Mouse (Mus musculus): ENCODE data around the gene Gm20425. TPM values are rescaled to one million over a fixed set of nuclear protein-coding genes. Genes with fewer than 3 reads are reported as not detected.

The Gm20425 gene
- polyA plus RNA-seq, 1 experiment from 2014 or later, result 1.1 TPM

DNA sequence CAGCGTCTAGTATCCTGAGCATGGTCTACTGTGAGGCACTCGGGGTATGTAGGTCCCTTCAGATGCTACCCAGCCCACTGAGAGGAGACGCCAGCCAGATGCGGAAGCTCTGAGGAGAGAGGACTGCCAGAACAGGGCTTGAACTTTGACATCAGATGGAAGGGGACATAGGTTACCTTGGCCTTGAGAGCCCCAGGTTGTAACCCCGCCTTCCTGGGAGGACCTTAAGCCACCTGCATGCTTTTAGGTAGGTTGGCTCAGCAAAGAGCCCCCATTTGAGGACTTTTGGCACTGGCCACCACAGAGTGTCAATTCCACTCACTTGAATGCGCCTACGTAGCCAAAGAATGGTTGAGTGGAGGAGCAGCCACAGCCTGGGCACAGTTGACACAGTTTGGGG is 5.4 kb downstream of the Gm20425 start:
- H3K4me1 ChIP-seq (replicated peaks), result no peaks in the 10 kb centered on the region
- no peak overlapping the region for H3K9ac ChIP-seq (replicated peaks)
- no peaks in the 10 kb centered on the region for H3K36me3 ChIP-seq
- no peak for ATAC-seq (ENCODE audit: insufficient number of reproducible peaks, insufficient read depth, low FRiP score, low TSS enrichment, low read depth)
- H3K4me3 ChIP-seq (replicated peaks), result no peak overlapping the region
- H3K9me3 ChIP-seq, result no peaks in the 10 kb centered on the region
- H3K27me3 ChIP-seq, result no peaks in the 10 kb centered on the region
- H3K4me2 ChIP-seq, result no peak overlapping the region
- 89% methylated on average over 7 of the region's 7 CpGs for WGBS
- no peak overlapping the region for H3K27ac ChIP-seq

GRCm38 (mm10) chr9:103214281-103214680 is 15.8 kb downstream of the Gm20425 start:
- H3K4me2 ChIP-seq, result no peak overlapping the region
- no peak for ATAC-seq (ENCODE audit: insufficient number of reproducible peaks, insufficient read depth, low FRiP score, low TSS enrichment, low read depth)
- no peak overlapping the region for H3K27ac ChIP-seq
- no peaks in the 10 kb centered on the region for H3K27me3 ChIP-seq
- H3K9me3 ChIP-seq, result no peaks in the 10 kb centered on the region
- H3K36me3 ChIP-seq, result no peaks in the 10 kb centered on the region
- H3K9ac ChIP-seq (replicated peaks), result no peak overlapping the region
- WGBS, result 79% methylated on average over 6 of the region's 6 CpGs
- no peak overlapping the region for H3K4me3 ChIP-seq (replicated peaks)
- H3K4me1 ChIP-seq (replicated peaks), result no peaks in the 10 kb centered on the region

DNA sequence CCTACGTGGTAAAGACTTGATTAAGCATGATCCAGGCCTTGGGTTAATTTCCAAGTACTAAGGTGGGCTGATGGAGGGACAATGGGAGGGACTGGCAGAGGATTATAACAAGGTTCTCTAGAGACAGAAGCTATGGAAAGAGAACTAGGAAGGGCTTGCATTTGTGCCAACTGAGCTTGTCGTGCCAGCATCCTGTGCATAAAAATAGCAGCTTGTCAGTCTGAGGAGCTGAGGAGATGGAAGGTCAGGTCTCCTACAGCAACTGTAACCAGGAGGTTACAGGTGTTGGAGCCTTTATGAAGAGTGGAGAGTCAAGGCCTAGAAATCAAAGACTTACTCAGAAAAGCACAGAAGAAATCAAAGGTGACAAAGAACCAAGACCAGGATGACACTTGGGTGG is 16.5 kb downstream of the Gm20425 start:
- H3K9ac ChIP-seq (replicated peaks), result no peak overlapping the region
- H3K36me3 ChIP-seq, result no peaks in the 10 kb centered on the region
- H3K9me3 ChIP-seq, result no peaks in the 10 kb centered on the region
- H3K27ac ChIP-seq, result no peak overlapping the region
- H3K4me3 ChIP-seq (replicated peaks), result no peak overlapping the region
- H3K4me2 ChIP-seq, result no peak overlapping the region
- no peaks in the 10 kb centered on the region for H3K27me3 ChIP-seq
- ATAC-seq (ENCODE audit: insufficient number of reproducible peaks, insufficient read depth, low FRiP score, low TSS enrichment, low read depth), result no peak
- H3K4me1 ChIP-seq (replicated peaks), result no peaks in the 10 kb centered on the region
- 69% methylated on average over 2 of the region's 2 CpGs for WGBS

DNA sequence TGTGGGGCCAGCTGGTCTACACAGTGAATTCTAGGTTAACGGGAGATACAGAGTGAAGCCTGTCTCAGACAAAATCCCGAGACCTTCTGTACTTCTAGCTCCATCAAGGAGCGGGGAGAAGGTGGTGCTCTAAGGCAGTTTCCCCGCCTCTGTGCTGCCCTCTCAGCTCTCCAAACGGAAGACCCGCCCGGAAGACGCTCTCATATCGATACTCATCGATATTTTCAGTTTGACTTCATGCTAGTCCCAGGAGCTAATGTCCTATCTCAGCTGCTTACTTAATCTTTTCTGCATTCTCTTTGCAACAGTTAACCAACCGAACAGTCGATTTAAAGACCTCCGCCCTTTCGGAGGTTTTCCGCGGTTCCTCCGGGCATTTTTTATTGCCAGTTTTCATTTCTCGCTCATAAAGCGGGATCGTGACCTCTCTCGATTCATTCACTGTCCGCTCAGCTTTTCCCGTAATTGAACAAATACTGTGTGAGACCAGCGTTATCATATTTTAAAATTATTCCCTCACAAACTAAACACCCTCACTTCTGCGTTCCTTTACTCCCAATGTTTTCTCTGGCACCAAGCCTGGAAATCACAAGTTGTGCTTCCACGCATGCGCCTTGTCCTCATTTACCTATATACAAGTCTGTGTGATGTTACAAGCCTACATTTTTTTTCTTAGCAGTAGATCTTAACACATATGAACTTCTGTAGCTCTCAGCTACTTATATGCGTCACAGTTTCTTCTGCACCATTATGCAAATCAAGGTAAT is 17.3 kb downstream of the Gm20425 start:
- 72% methylated on average over 28 of the region's 28 CpGs for WGBS
- H3K9ac ChIP-seq (replicated peaks), result no peak overlapping the region

GRCm38 (mm10) chr9:103208802-103209423 is 21.2 kb downstream of the Gm20425 start:
- Histone ChIP-seq H3K4me2 (no peak overlapping the region), H3K27me3 (no peaks in the 10 kb centered on the region), H3K9ac (replicated peaks) (no peak overlapping the region), H3K36me3 (no peaks in the 10 kb centered on the region), H3K4me3 (replicated peaks) (no peak overlapping the region), H3K9me3 (no peaks in the 10 kb centered on the region), H3K4me1 (replicated peaks) (no peaks in the 10 kb centered on the region), H3K27ac (no peak overlapping the region)
- WGBS, result 52% methylated on average over 6 of the region's 6 CpGs
- ATAC-seq (ENCODE audit: insufficient number of reproducible peaks, insufficient read depth, low FRiP score, low TSS enrichment, low read depth), result no peak

More for the DNA sequence above, 17.3 kb downstream of the Gm20425 start:
- Histone ChIP-seq H3K4me3 (replicated peaks) (peak overlapping the region; percentile 12), H3K4me1 (replicated peaks) (no peaks in the 10 kb centered on the region), H3K27me3 (no peaks in the 10 kb centered on the region), H3K9me3 (no peaks in the 10 kb centered on the region), H3K27ac (no peak overlapping the region), H3K36me3 (no peaks in the 10 kb centered on the region), H3K4me2 (peak overlapping the region; percentile 24)
- no peak for ATAC-seq (ENCODE audit: insufficient number of reproducible peaks, insufficient read depth, low FRiP score, low TSS enrichment, low read depth)

DNA sequence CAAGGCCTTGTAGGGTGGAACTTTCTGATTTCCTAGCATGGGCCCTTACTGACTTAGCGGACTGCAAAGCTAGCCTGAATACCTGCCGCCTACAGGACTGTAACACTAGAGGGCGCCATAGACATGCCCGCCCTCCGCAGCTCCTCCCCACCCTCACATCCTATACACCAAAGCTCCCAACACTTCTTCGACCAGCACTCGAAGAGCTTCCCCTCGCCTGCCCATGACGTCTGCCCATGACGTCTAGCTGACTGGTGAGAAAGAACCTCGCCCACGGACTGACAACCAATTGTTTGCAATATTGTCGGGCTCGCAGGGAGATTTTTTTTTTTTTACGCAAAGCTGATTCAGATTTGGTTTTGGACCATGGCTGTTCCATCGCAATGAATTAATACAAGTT is 22.3 kb downstream of the Gm20425 start:
- H3K4me3 ChIP-seq (replicated peaks), result no peak overlapping the region
- H3K27me3 ChIP-seq, result no peaks in the 10 kb centered on the region
- H3K9ac ChIP-seq (replicated peaks), result no peak overlapping the region
- no peaks in the 10 kb centered on the region for H3K4me1 ChIP-seq (replicated peaks)
- peak overlapping the region; percentile 50 for H3K4me2 ChIP-seq
- 9% methylated on average over 16 of the region's 16 CpGs for WGBS
- H3K36me3 ChIP-seq, result no peaks in the 10 kb centered on the region
- H3K27ac ChIP-seq, result no peak overlapping the region
- ATAC-seq (ENCODE audit: insufficient number of reproducible peaks, insufficient read depth, low FRiP score, low TSS enrichment, low read depth), result peak; percentile 85; the same call in 1 of the 2 replicates
- H3K9me3 ChIP-seq, result no peaks in the 10 kb centered on the region

- no peak for ATAC-seq (ENCODE audit: insufficient number of reproducible peaks, insufficient read depth, low FRiP score, low TSS enrichment, low read depth)
These were observed 24.3 kb downstream of the Gm20425 start for GRCm38 (mm10) chr9:103205786-103206185.

GRCm38 (mm10) chr9:103201561-103202260 is 28.4 kb downstream of the Gm20425 start, which contains the start of gene Srprb:
TSS of gene Srprb (minus strand) at chr9:103202137.
- Histone ChIP-seq H3K36me3 (peaks cover 29% of the 10 kb centered on the region), H3K27me3 (no peaks in the 10 kb centered on the region), H3K9ac (replicated peaks) (peak within 1 kb of the TSS; percentile 89), H3K4me1 (replicated peaks) (no peaks in the 10 kb centered on the region; the same call in 1 of the 2 replicates), H3K9me3 (no peaks in the 10 kb centered on the region), H3K27ac (peak within 1 kb of the TSS; percentile 89), H3K4me2 (peak within 1 kb of the TSS; percentile 70), H3K4me3 (replicated peaks) (peak within 1 kb of the TSS; percentile 80)
- under 1% methylated on average over 45 of the region's 45 CpGs for whole genome bisulfite sequencing
- peak; percentile 96 for ATAC-seq (ENCODE audit: insufficient number of reproducible peaks, insufficient read depth, low FRiP score, low TSS enrichment, low read depth)

More at GRCm38 (mm10) chr9:103205786-103206185, 24.3 kb downstream of the Gm20425 start:
- no peaks in the 10 kb centered on the region for H3K36me3 ChIP-seq
- H3K4me1 ChIP-seq (replicated peaks), result no peaks in the 10 kb centered on the region; the same call in 1 of the 2 replicates
- H3K9me3 ChIP-seq, result no peaks in the 10 kb centered on the region
- no peak overlapping the region for H3K4me3 ChIP-seq (replicated peaks)
- WGBS, result 90% methylated on average over 5 of the region's 5 CpGs
- H3K4me2 ChIP-seq, result no peak overlapping the region
- no peaks in the 10 kb centered on the region for H3K27me3 ChIP-seq
- no peak overlapping the region for H3K9ac ChIP-seq (replicated peaks)
- H3K27ac ChIP-seq, result no peak overlapping the region

- H3K27ac ChIP-seq, result no peak overlapping the region
- H3K4me2 ChIP-seq, result no peak overlapping the region
- no peak overlapping the region for H3K9ac ChIP-seq (replicated peaks)
- no peak overlapping the region for H3K4me3 ChIP-seq (replicated peaks)
- 89% methylated on average over 4 of the region's 4 CpGs for WGBS
- ATAC-seq (ENCODE audit: insufficient number of reproducible peaks, insufficient read depth, low FRiP score, low TSS enrichment, low read depth), result no peak
- no peaks in the 10 kb centered on the region for H3K4me1 ChIP-seq (replicated peaks)
- H3K9me3 ChIP-seq, result no peaks in the 10 kb centered on the region
- no peaks in the 10 kb centered on the region for H3K27me3 ChIP-seq
- peaks cover 59% of the 10 kb centered on the region for H3K36me3 ChIP-seq
These were observed 41.7 kb downstream of the Gm20425 start for GRCm38 (mm10) chr9:103188416-103188815.

DNA sequence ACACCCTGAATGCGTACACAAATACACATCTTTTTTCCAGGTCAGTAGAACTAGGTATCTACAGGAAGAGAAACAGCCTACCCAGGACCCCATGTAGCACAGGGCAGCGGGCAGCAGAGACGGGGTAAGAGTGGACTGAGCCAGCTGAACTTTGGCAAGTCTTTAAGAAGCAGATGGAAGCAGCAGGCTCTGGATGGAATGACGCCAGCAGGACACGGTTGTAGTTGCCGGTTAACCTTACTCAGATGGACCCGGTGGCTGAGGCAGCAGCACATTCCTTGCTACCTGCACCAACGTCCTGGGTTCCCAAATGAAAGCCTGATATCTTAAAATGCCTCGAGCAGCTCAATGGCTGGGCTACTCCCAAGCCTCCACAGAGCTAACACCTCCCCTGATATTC is 43.4 kb downstream of the Gm20425 start:
- no peak overlapping the region for H3K4me3 ChIP-seq (replicated peaks)
- H3K4me2 ChIP-seq, result no peak overlapping the region
- no peak overlapping the region for H3K9ac ChIP-seq (replicated peaks)
- ATAC-seq (ENCODE audit: insufficient number of reproducible peaks, insufficient read depth, low FRiP score, low TSS enrichment, low read depth), result no peak
- H3K27ac ChIP-seq, result no peak overlapping the region
- 73% methylated on average over 9 of the region's 9 CpGs for WGBS
- no peaks in the 10 kb centered on the region for H3K4me1 ChIP-seq (replicated peaks)
- H3K36me3 ChIP-seq, result peaks cover 42% of the 10 kb centered on the region
- H3K27me3 ChIP-seq, result no peaks in the 10 kb centered on the region
- H3K9me3 ChIP-seq, result no peaks in the 10 kb centered on the region

DNA sequence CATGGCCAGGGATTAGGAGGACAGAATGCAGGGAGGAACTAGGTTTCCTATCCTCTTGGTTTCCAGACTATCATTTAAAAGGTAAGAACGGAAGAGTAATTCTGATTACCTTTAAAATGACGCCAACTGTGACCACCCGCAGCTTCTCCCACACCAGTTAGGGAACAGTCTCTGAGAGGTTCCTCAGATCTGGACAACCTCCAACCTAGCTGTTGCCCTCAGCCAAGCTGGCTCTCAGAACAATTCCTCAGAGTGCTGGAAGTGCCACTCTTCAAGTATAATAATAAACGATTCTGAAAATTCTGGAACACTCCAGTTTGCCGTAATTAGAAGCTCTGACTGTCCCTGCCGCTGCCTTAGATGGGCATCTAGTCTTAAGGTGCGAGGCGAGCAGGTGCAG is 44.2 kb downstream of the Gm20425 start:
- H3K4me2 ChIP-seq, result no peak overlapping the region
- H3K9ac ChIP-seq (replicated peaks), result no peak overlapping the region
- no peaks in the 10 kb centered on the region for H3K9me3 ChIP-seq
- H3K27ac ChIP-seq, result no peak overlapping the region
- ATAC-seq (ENCODE audit: insufficient number of reproducible peaks, insufficient read depth, low FRiP score, low TSS enrichment, low read depth), result no peak
- peaks cover 34% of the 10 kb centered on the region for H3K36me3 ChIP-seq
- H3K4me3 ChIP-seq (replicated peaks), result no peak overlapping the region
- no peaks in the 10 kb centered on the region for H3K27me3 ChIP-seq
- WGBS, result 92% methylated on average over 8 of the region's 8 CpGs
- no peaks in the 10 kb centered on the region for H3K4me1 ChIP-seq (replicated peaks)

Measured in limb, embryonic 12.5 days (tissue).